Mouse (Mus musculus) small intestine, adult 2 months (tissue): ENCODE results near the gene Spsb1. TPM values are rescaled to one million over a fixed set of nuclear protein-coding genes. Genes with fewer than 3 reads are reported as not detected.

Experiments
- H3K27ac ChIP-seq: fragments of 200-500 bp; 2 replicates; pipeline ENCODE4 v1.5.1; 2012; ENCODE audit warnings: low read depth, low read length, control low read depth, inconsistent platforms; ENCODE audit not compliant: insufficient read depth
- H3K27me3 ChIP-seq: fragments of 200-500 bp; 2 replicates; pipeline ENCODE4 v1.6.1; 2012; ENCODE audit warnings: mild to moderate bottlenecking, moderate library complexity, low read length, inconsistent platforms; ENCODE audit not compliant: control insufficient read depth, insufficient read depth
- H3K36me3 ChIP-seq: fragments of 200-500 bp; 2 replicates; pipeline ENCODE4 v1.6.1; 2012; ENCODE audit warnings: mild to moderate bottlenecking, low read length, control low read depth, inconsistent platforms; ENCODE audit not compliant: control insufficient read depth, insufficient read depth
- H3K4me1 ChIP-seq: fragments of 200-500 bp; 2 replicates; pipeline ENCODE4 v1.6.1; 2012; ENCODE audit warnings: low read length, inconsistent platforms, mixed read lengths; ENCODE audit not compliant: control insufficient read depth, insufficient read depth, insufficient read length
- H3K4me3 ChIP-seq: fragments of 200-500 bp; 2 replicates; pipeline ENCODE4 v1.5.1; 2012; ENCODE audit warnings: low read depth, mild to moderate bottlenecking, control low read depth, inconsistent platforms, low read length, moderate library complexity
- CTCF ChIP-seq: fragments of 200-500 bp; IDR thresholded peaks from 2 replicates; pipeline ENCODE4 v1.5.1; 2012; ENCODE audit warnings: low read depth, mild to moderate bottlenecking, control low read depth, inconsistent platforms, low read length, moderate library complexity, mixed read lengths; ENCODE audit not compliant: insufficient replicate concordance, insufficient read length; ENCODE audit errors: extremely low read depth
- POLR2A ChIP-seq: fragments of 200-500 bp; IDR thresholded peaks from 2 replicates; pipeline ENCODE4 v1.6.1; 2012; ENCODE audit warnings: low read depth, mild to moderate bottlenecking, control low read depth, inconsistent platforms, low read length, moderate library complexity
- WGBS: fragments of 180-500 bp; shearing (Covaris S2); methylation state at CpG from one replicate; pipeline ENCODE4 v1.1.7; 2018; 5-methylcytosine and 5-hydroxymethylcytosine counted together
- polyA plus RNA-seq: library from polyadenylated mRNA; depleted of rRNA; stranded (reverse); fragments of >200 nt; gene quantifications from 2 replicates; pipeline ENCODE4 v1.2.3, GENCODE M21; 2012

Spsb1 gene
- polyA plus RNA-seq, 1 experiment: 27.3 TPM

- no peak for TF ChIP-seq CTCF
- no peak for TF ChIP-seq POLR2A
- no peaks in the 10 kb centered on the region for H3K27me3 ChIP-seq
- no peak overlapping the region for H3K27ac ChIP-seq
- H3K4me1 ChIP-seq: peaks cover 12% of the 10 kb centered on the region; the same call in 1 of the 2 replicates
- H3K36me3 ChIP-seq: no peaks in the 10 kb centered on the region
- no peak overlapping the region for H3K4me3 ChIP-seq
- 54% methylated on average over 10 of the region's 10 CpGs for WGBS
Observed at GRCm38 (mm10) chr4:149959816-149960215, 5.0 kb upstream of the Spsb1 start.

GRCm38 (mm10) chr4:149958566-149958965, 3.7 kb upstream of the Spsb1 start:
- no peaks in the 10 kb centered on the region for H3K36me3 ChIP-seq
- H3K27me3 ChIP-seq: no peaks in the 10 kb centered on the region
- H3K4me1 ChIP-seq: peaks cover 10% of the 10 kb centered on the region; the same call in 1 of the 2 replicates
- TF ChIP-seq CTCF (no peak), POLR2A (no peak)
- H3K27ac ChIP-seq: no peak overlapping the region
- WGBS: 1% methylated on average over 5 of the region's 5 CpGs
- no peak overlapping the region for H3K4me3 ChIP-seq

DNA sequence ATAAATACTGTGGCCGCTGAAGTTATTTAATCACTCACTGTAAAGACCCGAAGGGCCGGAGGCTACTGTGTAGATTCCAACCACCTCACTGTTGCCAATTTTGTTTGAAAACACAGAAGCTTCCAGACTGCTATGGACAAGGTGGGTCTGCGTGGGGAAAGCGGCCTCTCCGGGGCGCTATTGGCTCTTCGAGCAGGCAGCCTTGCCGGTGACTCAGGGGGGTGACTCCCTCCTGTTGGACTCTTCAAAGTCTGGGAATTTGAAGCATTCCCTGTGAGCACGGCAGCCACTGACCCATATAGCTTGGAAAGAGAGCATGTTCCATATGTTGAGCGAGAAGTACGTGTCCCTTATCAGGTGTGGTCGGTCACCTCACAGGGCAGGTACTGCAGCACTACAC, 1.2 kb upstream of the Spsb1 start:
- peaks cover 12% of the 10 kb centered on the region for H3K4me1 ChIP-seq
- no peaks in the 10 kb centered on the region for H3K27me3 ChIP-seq
- no peaks in the 10 kb centered on the region for H3K36me3 ChIP-seq
- H3K4me3 ChIP-seq: no peak overlapping the region
- no peak for TF ChIP-seq CTCF
- no peak for TF ChIP-seq POLR2A
- 34% methylated on average over 13 of the region's 13 CpGs for WGBS
- no peak overlapping the region for H3K27ac ChIP-seq

GRCm38 (mm10) chr4:149955631-149956030, 788 bp upstream of the Spsb1 start:
- H3K4me3 ChIP-seq: peak overlapping the region; percentile 51

DNA sequence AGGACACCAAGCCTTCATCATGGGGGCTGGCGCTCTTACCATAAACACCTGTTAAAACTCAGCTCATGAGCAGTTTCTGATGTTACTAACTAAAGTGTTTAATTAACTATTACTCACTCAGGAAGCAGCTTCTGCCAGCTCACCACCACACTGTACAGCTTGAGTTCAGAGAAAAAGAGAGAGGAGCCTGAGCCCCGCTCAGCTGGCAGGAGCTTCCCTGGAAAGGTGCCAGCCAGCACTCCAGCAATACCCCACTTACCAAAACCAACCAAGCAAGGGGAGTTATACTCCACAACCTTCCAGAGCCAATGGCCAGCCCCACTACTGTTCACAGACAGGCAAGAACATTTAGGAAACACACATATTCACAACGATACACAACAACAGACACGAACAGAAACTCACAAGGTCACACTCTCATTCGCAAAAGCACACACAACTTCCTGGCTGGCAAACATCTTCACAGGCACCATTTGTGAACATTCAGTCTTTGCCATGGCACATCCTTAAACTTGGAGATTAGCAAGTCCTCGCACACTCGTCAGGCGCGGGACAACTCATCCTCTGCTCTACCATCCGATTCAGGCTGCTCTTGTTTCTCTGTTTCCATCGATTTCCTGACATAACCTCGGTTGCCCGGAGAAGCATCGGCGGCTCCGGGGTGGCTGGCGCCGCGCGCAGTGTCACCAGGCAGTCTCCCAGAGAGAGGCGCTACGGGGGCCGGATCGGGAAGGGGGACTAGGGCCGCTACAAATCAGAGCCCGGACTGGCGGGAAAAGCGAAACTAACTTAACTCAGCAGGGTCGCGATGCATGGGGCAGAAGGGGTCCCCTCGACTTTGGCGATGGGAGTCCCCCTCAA, 992 bp downstream of the Spsb1 start:
- 3% methylated on average over 32 of the region's 32 CpGs for WGBS

More at GRCm38 (mm10) chr4:149955631-149956030, 788 bp upstream of the Spsb1 start:
- H3K36me3 ChIP-seq: no peaks in the 10 kb centered on the region
- peaks cover 12% of the 10 kb centered on the region for H3K4me1 ChIP-seq
- whole genome bisulfite sequencing: 12% methylated on average over 15 of the region's 15 CpGs
- H3K27ac ChIP-seq: no peak overlapping the region
- H3K27me3 ChIP-seq: no peaks in the 10 kb centered on the region
- no peak for TF ChIP-seq CTCF

DNA sequence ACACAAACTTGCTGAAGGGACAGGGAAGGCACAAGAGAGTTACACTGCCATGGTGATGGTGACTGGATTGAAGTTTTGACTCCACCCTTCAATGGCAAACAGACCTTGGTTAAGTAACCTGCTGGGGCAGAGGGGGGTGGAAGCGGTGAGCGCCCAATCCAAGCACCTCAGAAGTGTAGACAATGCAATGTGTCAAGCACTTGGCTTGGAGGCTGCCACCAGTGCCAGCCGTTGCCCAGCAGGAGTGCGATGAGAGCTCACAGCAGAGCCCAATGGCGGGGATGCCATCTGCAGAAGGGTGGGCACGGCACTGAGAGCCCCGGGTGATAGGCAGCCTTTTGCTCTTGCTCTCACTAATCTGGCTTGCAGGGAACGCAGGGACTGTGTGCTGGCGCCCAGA, 2.6 kb downstream of the Spsb1 start:
- peaks cover 21% of the 10 kb centered on the region for H3K4me1 ChIP-seq
- 90% methylated on average over 9 of the region's 9 CpGs for WGBS
- no peak overlapping the region for H3K27ac ChIP-seq
- H3K4me3 ChIP-seq: no peak overlapping the region
- H3K36me3 ChIP-seq: no peaks in the 10 kb centered on the region
- no peak for TF ChIP-seq CTCF
- TF ChIP-seq POLR2A: no peak
- H3K27me3 ChIP-seq: no peaks in the 10 kb centered on the region

More for the DNA sequence above, 992 bp downstream of the Spsb1 start:
- peak overlapping the region; percentile 59 for H3K27ac ChIP-seq
- H3K4me1 ChIP-seq: peaks cover 16% of the 10 kb centered on the region
- no peak for TF ChIP-seq POLR2A
- TF ChIP-seq CTCF: no peak
- H3K4me3 ChIP-seq: peak overlapping the region; percentile 79
- H3K36me3 ChIP-seq: no peaks in the 10 kb centered on the region
- no peaks in the 10 kb centered on the region for H3K27me3 ChIP-seq

DNA sequence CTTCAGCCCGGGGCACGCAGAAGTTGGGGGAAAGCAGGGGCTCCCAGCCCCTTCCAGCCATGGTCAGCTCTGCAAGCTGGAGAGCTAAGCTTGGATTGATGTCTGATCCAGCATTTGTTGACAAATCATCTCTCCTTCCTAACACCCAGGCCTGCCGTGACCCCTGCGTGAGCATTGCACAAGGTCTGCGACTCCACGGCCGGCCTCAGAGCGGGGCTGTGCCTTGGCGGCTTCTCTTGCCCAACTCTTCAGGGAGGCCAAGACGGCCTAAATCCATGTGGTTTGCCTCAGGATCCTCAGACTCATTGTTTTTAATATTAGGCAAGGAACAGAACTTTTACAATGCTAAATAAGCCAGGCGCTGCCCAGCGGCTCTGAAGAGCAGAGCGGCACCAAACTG, 3.6 kb downstream of the Spsb1 start:
- H3K4me3 ChIP-seq: no peak overlapping the region
- no peak overlapping the region for H3K27ac ChIP-seq
- TF ChIP-seq POLR2A (no peak), CTCF (no peak)
- WGBS: 81% methylated on average over 13 of the region's 13 CpGs
- peaks cover 20% of the 10 kb centered on the region for H3K4me1 ChIP-seq
- no peaks in the 10 kb centered on the region for H3K27me3 ChIP-seq
- H3K36me3 ChIP-seq: no peaks in the 10 kb centered on the region
